Mouse (Mus musculus) layer of hippocampus, adult 18-20 months (tissue): ENCODE data around the gene Creg1. TPM values are rescaled to one million over a fixed set of nuclear protein-coding genes. Genes with fewer than 3 reads are reported as not detected.

ENCODE experiments used
- DNase-seq, 2 experiments: peaks; one replicate each; pipeline ENCODE4 v3.0.0; 2022; ENCODE audit warnings: low spot score in 2 of 2
- total RNA-seq, 2 experiments: library from RNA; stranded (reverse); gene quantifications; 2 replicates each; pipeline ENCODE4 v1.2.3; 2021

Gene Creg1
- total RNA-seq, 2 experiments from 2014 or later = 25.6 to 28.8 TPM

DNA sequence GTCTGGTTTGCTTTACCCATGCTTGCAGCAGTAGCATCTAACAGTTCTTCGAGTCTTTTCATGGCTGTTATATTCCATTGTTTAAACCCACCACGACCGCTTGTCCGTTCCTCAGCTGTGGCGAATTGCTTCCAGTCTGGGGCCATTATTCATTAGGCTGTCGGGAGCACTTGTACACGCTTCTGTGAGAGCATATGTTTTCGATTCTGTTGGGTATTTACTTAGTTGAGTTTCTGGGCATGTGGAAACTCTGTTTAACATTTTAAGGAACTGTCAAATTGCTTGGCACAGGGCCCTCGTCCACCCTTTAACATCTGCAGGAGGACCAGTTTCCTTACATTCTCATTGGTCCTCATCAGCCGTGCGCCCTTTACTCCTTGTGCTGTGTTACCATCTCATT, 22.8 kb downstream of the Creg1 start:
- no peak for DNase-seq

DNA sequence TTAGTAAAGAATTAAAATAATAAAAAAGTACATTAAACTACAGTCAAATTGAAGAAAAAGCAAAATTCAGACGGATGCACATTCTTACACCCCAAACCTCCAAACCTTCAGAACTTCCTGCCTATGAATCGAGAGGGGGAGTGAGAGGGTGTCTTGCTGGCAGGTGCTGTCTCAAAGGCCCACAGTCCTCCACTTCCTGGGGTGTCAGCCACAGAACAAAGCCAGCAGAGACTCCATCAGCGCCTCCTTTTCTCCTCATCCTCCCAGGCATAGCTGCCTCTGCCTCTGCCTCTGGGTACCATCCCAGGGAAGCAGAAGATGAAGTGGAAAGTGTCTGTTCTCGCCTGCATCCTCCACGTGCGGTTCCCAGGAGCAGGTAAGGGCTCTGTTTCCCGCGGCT, 25.0 kb downstream of the Creg1 start, which contains the start of gene Cd247:
Gene Cd247 (plus strand): TSS at position 171 of the 400 bp plus-strand sequence.
- no peak for DNase-seq

DNA sequence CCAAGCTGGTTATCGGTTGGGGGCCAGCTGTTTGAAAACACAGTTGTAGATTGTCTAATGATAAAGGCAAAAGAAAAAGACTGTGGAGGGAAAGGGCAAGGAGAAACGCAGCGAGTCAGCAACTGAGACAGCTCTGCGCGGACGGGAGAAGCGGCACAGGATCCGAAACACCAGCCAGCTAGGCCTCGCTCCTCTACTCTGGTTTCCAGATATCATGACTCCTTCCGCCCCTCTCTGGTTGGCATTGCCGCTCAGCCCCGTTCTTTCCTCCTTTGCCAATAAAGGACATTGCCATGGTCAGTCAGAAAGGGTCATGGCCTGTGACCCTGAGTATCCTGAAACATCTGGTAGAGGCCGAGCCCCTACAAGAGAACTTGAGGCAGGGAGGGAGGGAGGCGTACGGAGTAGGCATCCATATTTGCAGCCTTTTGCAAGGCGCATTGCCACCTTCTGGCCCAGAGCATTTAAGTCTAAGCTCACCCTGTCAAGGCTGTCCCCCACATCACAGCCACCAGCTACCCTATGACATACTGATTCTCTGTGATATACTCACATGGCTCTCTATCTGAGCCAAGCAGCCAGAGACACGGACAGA, 25.6 kb downstream of the Creg1 start:
- DNase-seq = no peak

DNA sequence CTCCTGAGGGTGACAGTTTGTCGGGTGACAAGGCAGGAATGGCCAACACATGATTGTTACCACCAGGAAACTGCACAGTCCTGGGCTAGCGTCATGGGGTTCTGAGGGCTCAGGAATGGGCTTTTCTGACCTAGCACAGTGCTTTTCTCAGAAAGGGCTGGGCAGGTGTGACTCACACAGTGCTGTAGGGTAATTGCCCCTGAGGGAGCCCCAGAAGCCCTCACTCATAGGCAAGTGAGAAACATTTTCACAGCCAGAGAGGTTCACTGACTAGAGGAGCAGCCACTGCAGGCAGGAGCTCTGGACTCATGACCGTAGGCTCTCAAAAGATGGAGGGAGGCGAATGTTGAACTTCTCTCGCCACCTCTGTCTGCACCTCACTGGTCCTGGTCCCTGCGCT, 26.4 kb downstream of the Creg1 start:
- DNase-seq = no peak

DNA sequence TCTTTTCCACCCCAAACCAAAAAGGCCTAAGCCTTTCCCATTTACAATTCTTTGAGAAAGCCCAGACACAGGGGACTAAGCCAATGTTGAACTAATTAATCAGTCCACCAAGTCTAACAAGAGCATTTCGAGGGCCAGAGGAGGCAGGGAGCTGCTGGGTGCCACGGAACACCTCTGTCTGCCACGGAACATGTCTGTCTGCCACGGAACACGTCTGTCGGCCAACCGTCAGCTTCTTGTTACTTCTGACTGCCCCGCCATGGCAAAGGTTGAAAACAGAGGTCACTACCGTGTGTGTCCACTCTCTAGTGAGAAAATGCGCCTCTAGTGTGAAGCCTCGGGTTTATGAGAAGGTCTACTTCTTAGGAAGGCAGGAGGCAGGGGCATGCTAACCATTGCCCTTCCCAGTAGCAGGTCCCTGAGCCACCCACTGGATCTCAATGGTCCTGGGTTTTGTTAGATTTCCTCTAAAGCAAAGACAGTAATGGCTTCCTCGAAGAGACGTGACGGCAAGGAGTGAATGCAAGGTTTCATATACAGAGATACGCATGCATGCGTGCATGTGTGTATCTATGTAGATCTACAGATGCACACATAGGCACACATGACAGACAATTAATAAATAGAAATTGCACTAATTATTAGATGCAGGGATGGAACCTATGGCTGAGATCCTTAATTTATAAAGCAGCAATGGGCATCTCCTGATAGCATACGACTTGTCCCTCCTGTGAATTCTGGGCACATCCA, 27.1 kb downstream of the Creg1 start:
- DNase-seq = no peak

DNA sequence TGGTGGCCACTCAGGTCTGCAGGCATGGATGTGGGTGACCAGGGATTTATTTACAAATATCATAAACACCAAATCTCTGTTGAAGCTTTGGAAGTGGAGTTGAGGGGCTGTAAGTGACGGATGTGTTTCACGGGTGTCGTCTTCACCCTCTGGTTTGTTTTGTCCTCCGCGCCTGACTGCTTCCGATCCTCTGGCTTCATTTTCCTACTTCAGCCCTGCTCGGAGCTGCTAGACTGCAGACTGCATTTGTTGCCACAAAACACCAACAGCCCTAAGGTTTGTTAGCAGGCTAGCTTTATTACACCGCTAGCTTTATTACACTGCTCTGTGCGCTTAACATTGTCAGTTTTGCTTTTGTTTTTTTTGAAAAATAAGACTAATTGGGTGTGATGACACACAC, 27.9 kb downstream of the Creg1 start:
- DNase-seq = no peak

DNA sequence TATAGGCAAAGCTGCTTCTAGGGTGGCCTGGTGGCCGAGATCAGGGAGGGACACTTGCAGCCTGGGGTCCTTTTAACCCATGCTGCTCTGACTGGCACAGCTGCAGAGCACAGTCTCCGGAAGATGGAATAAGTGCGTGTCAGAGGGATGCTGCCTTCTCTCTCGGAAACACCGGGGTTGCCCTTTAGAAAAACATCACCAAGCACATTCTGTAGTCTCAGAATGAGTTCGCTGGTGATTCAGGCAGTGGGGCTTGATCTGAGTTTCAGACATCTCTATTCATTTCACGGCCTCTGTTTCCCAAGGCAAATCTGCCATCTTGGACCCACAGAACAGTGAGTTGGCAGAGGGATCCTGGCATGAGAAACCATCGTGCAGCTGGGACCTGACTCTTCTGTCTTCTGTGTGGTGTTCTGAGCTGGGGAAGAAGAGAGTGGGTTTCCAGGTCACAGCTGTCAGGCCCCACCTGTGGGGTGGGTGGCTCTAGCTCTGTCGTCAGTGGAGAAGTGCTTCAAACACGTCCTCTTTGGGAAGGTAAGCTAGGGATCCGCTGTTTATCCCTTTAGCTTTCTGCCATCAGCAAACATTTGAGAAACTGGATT, 38.3 kb downstream of the Creg1 start:
- no peak for DNase-seq

DNA sequence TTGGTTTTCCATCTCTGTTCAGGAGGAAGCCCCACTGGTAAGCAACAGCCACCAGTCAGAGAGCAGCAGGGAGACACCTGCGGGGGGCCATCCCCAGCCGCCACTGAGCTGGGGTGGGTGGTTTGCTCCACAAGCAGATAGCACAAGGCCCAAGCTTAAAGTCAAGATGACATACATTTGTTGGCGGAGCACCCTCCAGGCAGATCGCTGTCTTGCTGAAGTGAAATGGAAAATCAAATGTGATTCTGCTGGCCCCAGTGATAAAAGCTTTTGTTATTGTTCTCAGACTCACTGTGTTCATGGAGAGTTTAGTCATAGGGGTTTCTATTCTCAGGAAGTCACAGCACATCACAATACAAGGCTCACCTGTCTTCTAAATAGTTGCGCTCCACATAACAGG, 39.6 kb downstream of the Creg1 start:
- DNase-seq = no peak

DNA sequence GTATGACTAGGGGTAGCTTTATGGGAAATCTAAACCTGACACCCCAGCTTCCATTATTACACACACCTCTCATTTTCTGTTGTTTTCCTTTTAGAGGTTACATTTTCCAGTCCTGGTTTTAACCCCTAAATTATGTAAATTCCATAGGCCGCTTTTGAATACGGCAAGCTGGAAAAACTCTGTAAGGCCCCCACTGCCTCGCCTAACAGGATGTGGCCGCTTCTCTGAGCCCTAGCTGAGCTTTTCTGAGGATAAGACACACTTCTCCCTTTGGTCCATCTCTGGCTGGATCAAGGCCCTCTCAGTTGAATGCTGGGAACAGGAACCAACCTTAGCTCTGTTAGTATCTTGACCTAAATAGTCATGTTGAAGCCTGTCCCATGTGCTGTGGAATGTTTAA, 40.6 kb downstream of the Creg1 start:
- DNase-seq = no peak

DNA sequence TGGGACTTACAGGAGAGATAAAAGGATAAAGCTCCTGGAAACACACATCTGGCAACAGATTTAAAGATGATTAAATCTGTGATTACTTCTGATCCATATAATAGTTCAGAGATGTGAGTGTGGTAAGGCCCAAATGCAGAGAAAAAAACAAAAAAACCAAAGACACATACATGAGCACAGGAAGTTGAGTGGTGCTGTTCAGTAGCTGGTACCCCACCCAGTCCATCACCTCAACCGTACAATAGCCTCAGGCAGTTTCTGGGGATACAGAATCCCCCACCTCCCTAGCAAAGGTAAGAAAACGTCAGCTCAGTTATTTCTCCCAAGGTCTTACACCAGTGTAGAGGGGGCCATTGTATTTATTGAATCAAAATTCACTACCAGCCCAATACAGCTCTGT, 47.1 kb downstream of the Creg1 start:
- DNase-seq = no peak

DNA sequence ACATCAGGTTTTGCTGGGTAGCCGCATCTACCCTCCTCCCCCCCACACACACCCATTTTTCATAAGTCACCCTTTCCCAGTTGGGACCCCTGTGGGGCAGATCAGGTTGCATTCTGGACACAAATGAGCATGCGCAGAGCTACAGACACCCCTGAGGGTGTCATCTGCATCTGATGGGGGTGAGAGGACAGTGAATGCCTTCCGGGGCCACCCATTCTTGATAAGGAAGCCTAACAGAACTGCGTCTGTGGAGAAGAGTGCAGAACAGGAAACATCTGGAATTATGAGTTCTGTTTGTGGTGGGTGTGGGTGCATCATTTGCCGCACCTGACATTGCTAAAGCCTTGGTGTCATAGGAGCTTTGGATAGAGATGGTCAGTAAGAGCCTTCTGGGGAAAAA, 47.6 kb downstream of the Creg1 start:
- DNase-seq = no peak

DNA sequence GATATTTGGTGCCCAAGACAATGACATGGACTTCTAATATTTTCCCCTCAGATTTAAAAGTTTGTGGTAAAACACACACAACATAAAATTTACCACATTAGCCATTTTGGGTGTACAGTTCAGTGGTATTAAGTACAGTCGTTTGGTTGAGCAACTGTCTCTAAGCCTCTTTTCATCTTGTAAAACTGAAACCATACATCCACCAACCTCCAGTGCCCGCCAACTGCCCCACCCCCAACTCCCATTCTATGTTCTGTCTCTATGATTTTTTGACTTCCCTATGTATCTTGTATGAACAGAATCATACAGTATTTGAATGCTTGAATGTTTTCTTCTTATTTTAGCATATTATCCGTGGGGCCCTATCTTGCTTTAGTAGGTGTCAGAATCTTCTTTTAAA, 49.2 kb downstream of the Creg1 start:
- DNase-seq = no peak

DNA sequence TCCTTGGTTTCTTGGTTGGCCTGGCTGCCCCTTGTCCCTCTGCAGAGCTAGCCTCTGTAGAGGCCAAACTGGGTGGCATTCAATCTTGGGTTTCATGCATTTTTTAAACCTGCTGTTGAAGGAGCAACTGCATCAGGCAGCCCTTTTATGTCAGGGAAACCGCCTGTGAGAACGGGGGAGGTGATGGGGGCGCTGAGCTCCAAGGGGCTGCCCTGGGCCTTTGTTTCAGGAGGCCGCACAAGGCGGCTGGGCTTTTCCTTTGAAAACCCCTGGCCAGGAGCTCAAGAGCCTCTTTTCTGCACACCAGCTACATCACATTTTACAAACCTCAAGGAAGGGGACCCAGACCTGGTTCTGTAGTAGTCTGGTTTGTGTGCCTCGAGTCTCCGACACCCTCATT, 50.6 kb downstream of the Creg1 start:
- DNase-seq = no peak

DNA sequence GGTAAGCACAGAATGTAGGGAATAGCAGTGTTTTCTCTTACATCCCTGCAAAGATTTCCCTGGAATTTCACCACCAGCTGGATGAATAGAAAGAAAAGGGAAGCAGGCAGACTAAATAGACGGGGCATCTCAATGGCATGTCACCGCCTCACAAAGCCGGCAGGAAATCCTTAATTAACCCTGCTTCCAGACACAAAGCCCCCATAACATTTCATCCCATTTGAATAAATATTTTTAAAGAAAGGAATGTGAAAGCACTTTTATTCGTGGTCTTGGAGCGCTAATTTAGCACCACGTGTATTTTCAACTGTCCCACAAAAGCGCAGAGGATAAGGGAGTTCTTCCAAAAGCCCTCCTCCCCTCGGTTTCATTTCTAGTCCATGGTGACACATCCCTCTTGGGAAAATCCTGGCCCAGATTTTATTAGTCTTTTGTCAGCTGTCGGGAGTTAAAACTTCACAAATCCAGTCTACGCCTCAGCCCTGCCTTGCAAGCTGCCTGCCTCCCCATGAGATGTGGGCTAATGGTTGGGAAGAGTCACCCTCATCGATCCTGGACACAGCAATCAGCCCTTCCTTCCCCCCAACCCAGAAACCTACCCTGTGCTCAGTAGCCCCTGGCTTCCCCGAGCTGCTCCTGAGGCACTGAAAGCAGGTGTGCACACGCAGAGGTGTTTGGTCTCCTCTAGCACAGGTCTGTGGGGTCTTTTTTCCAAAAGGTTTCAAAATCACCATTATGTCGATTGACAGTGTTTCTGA, 51.2 kb downstream of the Creg1 start:
- DNase-seq = no peak

DNA sequence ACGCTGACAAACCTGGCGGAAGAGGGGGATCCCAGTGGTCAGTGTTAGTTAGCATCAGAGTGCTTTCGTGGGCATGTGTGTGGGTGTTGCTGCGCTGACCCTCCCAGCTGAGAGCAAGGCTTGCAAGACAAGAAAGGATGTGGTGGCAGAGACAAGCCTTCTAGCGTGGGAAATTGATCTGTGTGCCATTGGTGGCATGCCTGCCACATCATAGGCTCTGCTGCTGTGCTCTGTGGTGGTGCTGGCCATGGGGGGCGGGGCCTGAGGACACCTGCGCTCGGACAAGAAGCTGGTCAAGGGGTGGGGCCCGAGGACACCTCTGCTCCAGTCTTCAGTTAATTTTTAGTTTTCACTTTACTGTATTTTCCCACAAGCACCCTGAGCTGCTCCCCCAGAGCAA, 52.8 kb downstream of the Creg1 start:
- DNase-seq = no peak

DNA sequence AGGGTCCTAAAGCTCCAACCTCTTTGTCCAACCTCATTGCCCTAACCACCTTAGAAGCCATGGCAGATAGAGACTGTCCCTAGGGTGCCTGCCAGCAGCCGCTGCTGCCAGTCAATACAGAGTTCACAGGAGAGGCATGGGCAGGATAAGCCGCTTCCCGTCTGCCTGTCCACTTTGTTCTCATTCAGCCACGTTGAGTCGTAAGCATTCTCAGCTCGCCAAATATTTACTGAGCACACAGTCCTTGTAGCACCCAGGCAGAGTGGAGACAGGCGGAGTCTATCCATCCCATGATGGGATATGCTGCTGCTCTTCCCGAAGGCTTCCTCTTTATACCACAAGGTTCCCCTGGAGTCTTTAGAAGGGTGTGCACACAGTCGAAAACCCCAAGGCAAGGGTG, 53.7 kb downstream of the Creg1 start:
- DNase-seq = no peak

DNA sequence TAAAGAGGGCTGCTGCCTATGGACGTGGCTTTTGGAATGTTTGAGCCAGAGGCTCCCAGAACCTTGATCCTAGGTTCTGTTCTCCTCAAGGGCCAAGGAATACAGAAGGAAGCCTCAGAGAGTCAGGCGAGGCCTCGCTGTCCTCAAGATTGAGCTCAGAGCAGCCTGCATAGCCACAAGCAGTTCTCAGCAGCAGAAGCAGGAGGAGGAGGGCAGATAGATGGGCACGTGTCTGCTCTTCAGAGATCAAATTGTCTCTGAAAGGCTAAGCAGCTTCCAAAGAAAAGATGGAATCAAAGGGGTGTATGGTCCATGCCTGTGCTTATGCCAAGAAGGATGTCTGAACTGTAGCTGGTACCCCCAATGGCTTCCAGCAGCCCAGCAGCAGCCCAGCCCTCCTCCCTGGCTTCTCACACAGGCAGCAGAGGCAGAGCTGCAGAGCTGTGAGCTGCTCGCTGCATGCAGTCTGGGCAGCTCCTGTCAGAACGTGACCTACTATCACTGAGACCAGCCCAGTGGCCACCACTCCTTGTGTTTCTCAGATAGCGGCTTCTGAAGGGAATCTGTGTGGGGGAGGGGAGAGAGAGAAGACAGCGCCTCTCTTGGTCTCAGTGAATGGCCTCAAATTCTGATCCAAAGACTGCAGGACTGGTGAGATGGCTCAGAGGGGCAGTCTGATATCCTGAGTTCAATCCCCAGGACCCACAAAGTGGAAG, 54.8 kb downstream of the Creg1 start:
- no peak for DNase-seq

DNA sequence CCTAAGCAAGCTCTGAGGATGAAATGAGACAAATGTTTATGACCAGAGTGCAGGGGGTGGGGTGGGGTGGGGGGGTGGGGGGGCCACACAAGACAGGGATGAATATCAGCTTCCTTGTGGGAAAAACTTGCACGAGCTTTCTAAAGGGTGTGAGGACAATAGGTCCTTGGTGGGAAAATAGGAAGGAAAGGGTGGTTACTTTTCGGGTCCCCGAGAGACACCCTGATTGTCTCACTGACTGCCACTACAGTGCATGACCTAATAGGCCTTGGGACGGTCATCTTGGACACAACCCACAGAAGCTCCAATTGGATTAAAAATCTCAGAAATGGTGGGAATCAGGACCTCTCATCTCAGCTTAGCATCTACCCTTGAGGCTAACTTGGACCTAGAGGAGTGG, 55.6 kb downstream of the Creg1 start:
- no peak for DNase-seq

DNA sequence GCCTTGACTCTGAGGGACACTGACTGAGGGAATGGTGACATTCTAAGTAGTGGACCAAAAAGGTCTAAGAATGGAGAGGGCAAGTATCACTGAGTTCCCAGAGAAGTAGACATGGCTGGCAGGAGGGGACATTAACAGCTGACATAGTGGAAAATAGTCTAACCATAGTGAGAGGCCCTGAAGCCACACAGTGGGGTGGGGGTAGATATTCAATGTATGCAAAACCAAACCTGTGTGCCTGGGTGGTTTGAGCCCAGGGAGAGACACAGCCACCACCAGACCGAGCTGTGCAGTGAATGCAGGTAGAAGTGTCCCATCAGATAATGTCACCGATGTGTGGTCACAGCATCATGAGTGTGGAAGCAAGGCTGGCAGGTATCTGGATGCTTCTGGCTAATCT, 58.5 kb downstream of the Creg1 start:
- no peak for DNase-seq
